Mouse (Mus musculus) liver, adult 2 months (tissue): ENCODE measurements at regions not wholly inside any gene's neighbourhood (a gene's known extent, or its start where the extent isn't known, plus 50 kb on each side); places are given as distances from the start of the nearest gene placed in this dataset.

ENCODE experiments used
- CTCF ChIP-seq: fragments of 200-500 bp; IDR thresholded peaks from 2 replicates; pipeline ENCODE4 v1.5.1; 2011; ENCODE audit warnings: low read depth, low read length, control low read depth
- POLR2A ChIP-seq: fragments of 200-500 bp; IDR thresholded peaks from 2 replicates; pipeline ENCODE4 v1.6.1; 2011; ENCODE audit warnings: low read length, control low read depth; ENCODE audit not compliant: insufficient read depth; ENCODE audit errors: extremely low read depth

- TF ChIP-seq POLR2A (no peak), CTCF (no peak)
Observed at GRCm38 (mm10) chr8:6179602-6180001, 1074.5 kb upstream of the Slc10a2 start.
